Mouse (Mus musculus): ENCODE data around the gene Strada. TPM values are rescaled to one million over a fixed set of nuclear protein-coding genes. Genes with fewer than 3 reads are reported as not detected.

The Strada gene
- polyA plus RNA-seq, 1 experiment from 2014 or later, result 26.6 TPM

GRCm38 (mm10) chr11:106193371-106194154 is 8.4 kb downstream of the Strada start:
- under 1% methylated on average over 43 of the region's 44 CpGs for WGBS (ENCODE audit: insufficient replicate concordance)

GRCm38 (mm10) chr11:106192657-106193370 is 9.2 kb downstream of the Strada start:
- Histone ChIP-seq H3K9me3 (replicated peaks; ENCODE audit: control insufficient read depth, low read length) (no peaks in the 10 kb centered on the region), H3K9ac (ENCODE audit: low read depth, low read length) (peak overlapping the region; percentile 85), H3K4me3 (ENCODE audit: low read depth, low read length) (peak overlapping the region; percentile 79), H3K4me1 (ENCODE audit: control insufficient read depth, insufficient read depth, low read length) (0 out of 2 replicates have a peak, but pooled peaks cover 6% of the 10 kb centered on the region), H3K36me3 (ENCODE audit: control insufficient read depth, insufficient read depth, low read length) (peaks cover 3% of the 10 kb centered on the region; the same call in 1 of the 2 replicates), H3K4me2 (peak overlapping the region; percentile 87), H3K27me3 (ENCODE audit: control insufficient read depth, insufficient read depth, low read length) (no peaks in the 10 kb centered on the region), H3K27ac (ENCODE audit: low read depth, low read length) (peak overlapping the region; percentile 91)
- 11% methylated on average over 19 of the region's 19 CpGs for WGBS (ENCODE audit: insufficient replicate concordance)
- peak; percentile 25 for ATAC-seq (replicated peaks; ENCODE audit: insufficient number of reproducible peaks, low FRiP score, low TSS enrichment)

More at GRCm38 (mm10) chr11:106193371-106194154, 8.4 kb downstream of the Strada start:
- peak overlapping the region; percentile 87 for H3K4me2 ChIP-seq
- peak overlapping the region; percentile 91 for H3K27ac ChIP-seq (ENCODE audit: low read depth, low read length)
- H3K9me3 ChIP-seq (replicated peaks; ENCODE audit: control insufficient read depth, low read length), result no peaks in the 10 kb centered on the region
- peak; percentile 97 for ATAC-seq (replicated peaks; ENCODE audit: insufficient number of reproducible peaks, low FRiP score, low TSS enrichment)
- no peaks in the 10 kb centered on the region for H3K27me3 ChIP-seq (ENCODE audit: control insufficient read depth, insufficient read depth, low read length)
- peak overlapping the region; percentile 85 for H3K9ac ChIP-seq (ENCODE audit: low read depth, low read length)
- H3K36me3 ChIP-seq (ENCODE audit: control insufficient read depth, insufficient read depth, low read length), result peaks cover 7% of the 10 kb centered on the region; the same call in 1 of the 2 replicates
- peak overlapping the region; percentile 79 for H3K4me3 ChIP-seq (ENCODE audit: low read depth, low read length)
- H3K4me1 ChIP-seq (ENCODE audit: control insufficient read depth, insufficient read depth, low read length), result 0 out of 2 replicates have a peak, but pooled peaks cover 6% of the 10 kb centered on the region

- H3K9ac ChIP-seq (ENCODE audit: low read depth, low read length), result no peak overlapping the region
- 60% methylated on average over 5 of the region's 5 CpGs for WGBS (ENCODE audit: insufficient replicate concordance)
- H3K4me2 ChIP-seq, result peak overlapping the region; percentile 87
- H3K9me3 ChIP-seq (replicated peaks; ENCODE audit: control insufficient read depth, low read length), result no peaks in the 10 kb centered on the region
- ATAC-seq (replicated peaks; ENCODE audit: insufficient number of reproducible peaks, low FRiP score, low TSS enrichment), result no peak
- no peaks in the 10 kb centered on the region for H3K36me3 ChIP-seq (ENCODE audit: control insufficient read depth, insufficient read depth, low read length)
- no peak overlapping the region for H3K27ac ChIP-seq (ENCODE audit: low read depth, low read length)
- H3K4me1 ChIP-seq (ENCODE audit: control insufficient read depth, insufficient read depth, low read length), result 0 out of 2 replicates have a peak, but pooled peaks cover 6% of the 10 kb centered on the region
- H3K4me3 ChIP-seq (ENCODE audit: low read depth, low read length), result peak overlapping the region; percentile 79
- no peaks in the 10 kb centered on the region for H3K27me3 ChIP-seq (ENCODE audit: control insufficient read depth, insufficient read depth, low read length)
Measured at GRCm38 (mm10) chr11:106192241-106192640, 9.7 kb downstream of the Strada start.

- no peaks in the 10 kb centered on the region for H3K36me3 ChIP-seq (ENCODE audit: control insufficient read depth, insufficient read depth, low read length)
Measured at GRCm38 (mm10) chr11:106191716-106192115, 10.3 kb downstream of the Strada start.

GRCm38 (mm10) chr11:106187326-106187725 is 14.6 kb downstream of the Strada start:
- H3K9ac ChIP-seq (ENCODE audit: low read depth, low read length), result no peak overlapping the region
- ATAC-seq (replicated peaks; ENCODE audit: insufficient number of reproducible peaks, low FRiP score, low TSS enrichment), result no peak
- no peak overlapping the region for H3K4me2 ChIP-seq
- no peaks in the 10 kb centered on the region for H3K27me3 ChIP-seq (ENCODE audit: control insufficient read depth, insufficient read depth, low read length)
- H3K4me3 ChIP-seq (ENCODE audit: low read depth, low read length), result no peak overlapping the region
- no peaks in the 10 kb centered on the region for H3K9me3 ChIP-seq (replicated peaks; ENCODE audit: control insufficient read depth, low read length)
- H3K27ac ChIP-seq (ENCODE audit: low read depth, low read length), result no peak overlapping the region
- H3K36me3 ChIP-seq (ENCODE audit: control insufficient read depth, insufficient read depth, low read length), result no peaks in the 10 kb centered on the region
- H3K4me1 ChIP-seq (ENCODE audit: control insufficient read depth, insufficient read depth, low read length), result 0 out of 2 replicates have a peak, but pooled peaks cover 2% of the 10 kb centered on the region
- 84% methylated on average over 4 of the region's 4 CpGs for WGBS (ENCODE audit: insufficient replicate concordance)

More at GRCm38 (mm10) chr11:106191716-106192115, 10.3 kb downstream of the Strada start:
- Histone ChIP-seq H3K4me2 (no peak overlapping the region), H3K4me3 (ENCODE audit: low read depth, low read length) (no peak overlapping the region), H3K9me3 (replicated peaks; ENCODE audit: control insufficient read depth, low read length) (no peaks in the 10 kb centered on the region), H3K27me3 (ENCODE audit: control insufficient read depth, insufficient read depth, low read length) (no peaks in the 10 kb centered on the region), H3K27ac (ENCODE audit: low read depth, low read length) (no peak overlapping the region), H3K4me1 (ENCODE audit: control insufficient read depth, insufficient read depth, low read length) (0 out of 2 replicates have a peak, but pooled peaks cover 6% of the 10 kb centered on the region), H3K9ac (ENCODE audit: low read depth, low read length) (no peak overlapping the region)
- ATAC-seq (replicated peaks; ENCODE audit: insufficient number of reproducible peaks, low FRiP score, low TSS enrichment), result no peak
- WGBS (ENCODE audit: insufficient replicate concordance), result 91% methylated on average over 3 of the region's 3 CpGs

- WGBS (ENCODE audit: insufficient replicate concordance), result 75% methylated on average over 2 of the region's 2 CpGs
- Histone ChIP-seq H3K4me1 (ENCODE audit: control insufficient read depth, insufficient read depth, low read length) (0 out of 2 replicates have a peak, but pooled peaks cover 5% of the 10 kb centered on the region), H3K27ac (ENCODE audit: low read depth, low read length) (no peak overlapping the region), H3K36me3 (ENCODE audit: control insufficient read depth, insufficient read depth, low read length) (no peaks in the 10 kb centered on the region), H3K4me2 (no peak overlapping the region), H3K9ac (ENCODE audit: low read depth, low read length) (no peak overlapping the region), H3K9me3 (replicated peaks; ENCODE audit: control insufficient read depth, low read length) (no peaks in the 10 kb centered on the region), H3K27me3 (ENCODE audit: control insufficient read depth, insufficient read depth, low read length) (no peaks in the 10 kb centered on the region), H3K4me3 (ENCODE audit: low read depth, low read length) (no peak overlapping the region)
- ATAC-seq (replicated peaks; ENCODE audit: insufficient number of reproducible peaks, low FRiP score, low TSS enrichment), result no peak
Measured at GRCm38 (mm10) chr11:106180449-106180801, 21.5 kb downstream of the Strada start.

GRCm38 (mm10) chr11:106179711-106180448 is 22.1 kb downstream of the Strada start:
- 69% methylated on average over 7 of the region's 7 CpGs for WGBS (ENCODE audit: insufficient replicate concordance)

More at GRCm38 (mm10) chr11:106179711-106180448, 22.1 kb downstream of the Strada start:
- Histone ChIP-seq H3K4me2 (no peak overlapping the region), H3K27me3 (ENCODE audit: control insufficient read depth, insufficient read depth, low read length) (no peaks in the 10 kb centered on the region), H3K27ac (ENCODE audit: low read depth, low read length) (no peak overlapping the region), H3K4me3 (ENCODE audit: low read depth, low read length) (no peak overlapping the region), H3K4me1 (ENCODE audit: control insufficient read depth, insufficient read depth, low read length) (0 out of 2 replicates have a peak, but pooled peaks cover 5% of the 10 kb centered on the region), H3K9ac (ENCODE audit: low read depth, low read length) (no peak overlapping the region), H3K9me3 (replicated peaks; ENCODE audit: control insufficient read depth, low read length) (no peaks in the 10 kb centered on the region), H3K36me3 (ENCODE audit: control insufficient read depth, insufficient read depth, low read length) (no peaks in the 10 kb centered on the region)
- no peak for ATAC-seq (replicated peaks; ENCODE audit: insufficient number of reproducible peaks, low FRiP score, low TSS enrichment)

Measured in heart, embryonic 11.5 days (tissue).